Mouse (Mus musculus): ENCODE results near the gene Setd5. TPM values are rescaled to one million over a fixed set of nuclear protein-coding genes. Genes with fewer than 3 reads are reported as not detected.

The Setd5 gene
- 60.6 and 63.7 TPM in 2 replicates for polyA plus RNA-seq (2012; ENCODE audit: insufficient read depth, insufficient read length, missing spikeins)

DNA sequence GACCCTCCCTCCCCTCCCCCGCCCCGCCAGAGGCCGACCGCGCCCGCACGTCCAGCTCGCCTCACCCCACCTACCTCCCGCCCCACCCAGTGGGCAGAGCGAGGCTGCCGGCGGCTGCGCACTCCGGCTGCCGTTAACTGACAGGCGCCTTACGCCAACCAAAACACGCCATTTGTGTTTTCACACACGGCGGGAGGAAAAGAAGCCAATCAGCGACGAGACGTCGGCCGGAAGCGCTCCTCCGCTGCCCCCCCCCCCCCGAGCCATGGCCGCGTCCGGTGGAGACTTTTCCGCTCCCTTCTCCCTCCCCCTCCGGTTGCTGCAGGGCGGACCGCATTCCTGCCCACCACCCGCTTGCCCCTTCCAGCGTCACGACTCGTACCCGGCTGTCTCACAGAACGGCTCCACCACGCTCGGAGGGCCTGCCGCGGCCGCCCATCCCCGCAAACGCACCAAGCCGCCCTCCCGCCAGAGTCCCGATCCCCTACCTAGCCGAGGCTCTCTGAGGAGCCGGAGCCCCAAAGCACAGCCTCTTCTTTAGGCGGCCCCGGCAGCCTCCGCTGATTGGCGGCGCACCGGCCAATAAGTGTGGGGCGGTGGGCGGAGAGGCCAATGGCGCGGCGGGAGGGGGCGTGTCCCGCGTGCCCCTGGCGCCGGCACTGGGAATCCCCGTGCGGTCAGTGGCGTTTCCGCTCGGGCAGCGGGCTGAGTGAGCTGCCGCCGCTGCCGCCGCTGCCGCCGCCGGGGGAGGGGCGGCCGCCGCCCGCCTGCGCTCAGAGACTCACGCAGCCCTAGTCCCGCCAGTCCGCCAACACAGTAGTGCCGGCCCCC is at the start of gene Setd5:
Gene Setd5 (plus strand): TSS at position 680 of the 831 bp plus-strand sequence.
- H3K4me3 ChIP-seq (ENCODE audit: insufficient read depth, low read length): peak within 1 kb of the TSS; percentile 97
- TF ChIP-seq POLR2A (IDR thresholded peaks at IDR 0.05; ENCODE audit: borderline replicate concordance, low read depth, low read length) (0 out of 2 replicates have a peak, but pooled peaks have one; percentile 61), CTCF (IDR thresholded peaks at IDR 0.05; ENCODE audit: low read depth, low read length) (no peak)
- H3K4me1 ChIP-seq (ENCODE audit: control insufficient read depth, insufficient read depth, low read length): peaks cover 16% of the 10 kb centered on the region
- peak within 1 kb of the TSS; percentile 100 for H3K27ac ChIP-seq (ENCODE audit: insufficient read depth, low read depth, low read length)

DNA sequence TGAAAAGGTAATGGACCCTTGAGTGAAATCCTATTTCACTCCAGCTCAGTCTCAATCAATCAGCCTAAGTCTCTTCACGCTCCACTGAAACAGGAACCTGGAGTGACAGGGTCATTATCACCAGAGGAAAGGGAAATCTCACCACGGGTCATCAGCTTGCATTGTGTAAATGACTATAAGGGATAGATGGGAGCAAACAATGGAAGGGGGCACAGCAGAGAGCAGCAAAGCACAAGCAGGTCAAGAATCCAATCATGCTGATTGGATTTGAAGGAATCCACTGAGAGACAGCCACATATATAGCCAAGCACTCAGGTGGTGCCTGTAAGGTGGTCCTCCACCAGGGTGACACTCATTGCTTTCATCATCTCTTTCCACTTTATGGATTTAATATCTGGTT is 49.7 kb upstream of the Setd5 start:
- TF ChIP-seq CTCF (IDR thresholded peaks at IDR 0.05; ENCODE audit: low read depth, low read length) (no peak), POLR2A (IDR thresholded peaks at IDR 0.05; ENCODE audit: borderline replicate concordance, low read depth, low read length) (no peak)
- H3K4me3 ChIP-seq (ENCODE audit: insufficient read depth, low read length): no peak overlapping the region
- H3K27ac ChIP-seq (ENCODE audit: insufficient read depth, low read depth, low read length): no peak overlapping the region
- H3K4me1 ChIP-seq (ENCODE audit: control insufficient read depth, insufficient read depth, low read length): peaks cover 5% of the 10 kb centered on the region; the same call in 1 of the 2 replicates

DNA sequence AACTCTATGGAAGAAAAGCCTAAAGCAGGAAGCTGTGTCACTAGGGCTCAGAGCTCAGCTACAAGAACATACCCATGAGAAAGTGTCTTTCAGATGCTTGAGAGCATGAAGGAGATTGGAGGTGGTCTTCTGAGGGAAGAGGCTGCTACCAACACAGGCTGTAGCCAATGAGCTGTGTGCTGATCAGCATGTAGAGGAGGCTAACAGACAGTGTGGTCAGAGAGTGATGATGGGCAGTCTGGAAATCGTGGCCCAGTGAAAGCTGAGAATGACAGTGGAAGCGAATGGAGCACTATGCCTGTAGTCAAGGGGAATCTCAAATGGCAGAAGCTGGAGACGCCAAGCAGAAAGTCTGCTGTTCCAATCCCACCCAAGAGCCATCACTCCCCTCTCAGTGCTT is 48.2 kb upstream of the Setd5 start:
- H3K27ac ChIP-seq (ENCODE audit: insufficient read depth, low read depth, low read length): no peak overlapping the region
- TF ChIP-seq CTCF (IDR thresholded peaks at IDR 0.05; ENCODE audit: low read depth, low read length) (no peak), POLR2A (IDR thresholded peaks at IDR 0.05; ENCODE audit: borderline replicate concordance, low read depth, low read length) (no peak)
- H3K4me1 ChIP-seq (ENCODE audit: control insufficient read depth, insufficient read depth, low read length): peaks cover 9% of the 10 kb centered on the region; the same call in 1 of the 2 replicates
- no peak overlapping the region for H3K4me3 ChIP-seq (ENCODE audit: insufficient read depth, low read length)

DNA sequence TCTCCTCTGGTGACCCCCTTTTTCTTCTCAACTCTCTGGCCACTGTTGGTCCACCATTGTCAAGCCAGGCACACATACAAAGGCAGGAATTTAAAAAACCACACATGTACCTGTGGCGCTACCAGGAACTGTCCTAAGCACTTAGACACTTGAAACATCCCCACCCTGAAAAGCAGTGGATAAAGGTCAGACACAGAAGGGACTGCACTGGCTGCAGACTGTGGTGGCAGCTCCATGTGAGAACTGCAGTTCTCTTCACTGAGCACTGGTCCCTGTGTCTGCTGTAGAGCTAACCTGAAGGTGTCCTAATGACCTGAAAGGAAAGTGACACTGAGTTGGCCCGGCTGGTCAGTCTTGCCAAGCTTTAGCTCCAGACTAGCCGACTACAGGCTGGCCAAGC is 46.6 kb upstream of the Setd5 start:
- Histone ChIP-seq H3K4me3 (ENCODE audit: insufficient read depth, low read length) (no peak overlapping the region), H3K4me1 (ENCODE audit: control insufficient read depth, insufficient read depth, low read length) (peaks cover 13% of the 10 kb centered on the region), H3K27ac (ENCODE audit: insufficient read depth, low read depth, low read length) (no peak overlapping the region)
- no peak for TF ChIP-seq CTCF (IDR thresholded peaks at IDR 0.05; ENCODE audit: low read depth, low read length)
- TF ChIP-seq POLR2A (IDR thresholded peaks at IDR 0.05; ENCODE audit: borderline replicate concordance, low read depth, low read length): no peak

DNA sequence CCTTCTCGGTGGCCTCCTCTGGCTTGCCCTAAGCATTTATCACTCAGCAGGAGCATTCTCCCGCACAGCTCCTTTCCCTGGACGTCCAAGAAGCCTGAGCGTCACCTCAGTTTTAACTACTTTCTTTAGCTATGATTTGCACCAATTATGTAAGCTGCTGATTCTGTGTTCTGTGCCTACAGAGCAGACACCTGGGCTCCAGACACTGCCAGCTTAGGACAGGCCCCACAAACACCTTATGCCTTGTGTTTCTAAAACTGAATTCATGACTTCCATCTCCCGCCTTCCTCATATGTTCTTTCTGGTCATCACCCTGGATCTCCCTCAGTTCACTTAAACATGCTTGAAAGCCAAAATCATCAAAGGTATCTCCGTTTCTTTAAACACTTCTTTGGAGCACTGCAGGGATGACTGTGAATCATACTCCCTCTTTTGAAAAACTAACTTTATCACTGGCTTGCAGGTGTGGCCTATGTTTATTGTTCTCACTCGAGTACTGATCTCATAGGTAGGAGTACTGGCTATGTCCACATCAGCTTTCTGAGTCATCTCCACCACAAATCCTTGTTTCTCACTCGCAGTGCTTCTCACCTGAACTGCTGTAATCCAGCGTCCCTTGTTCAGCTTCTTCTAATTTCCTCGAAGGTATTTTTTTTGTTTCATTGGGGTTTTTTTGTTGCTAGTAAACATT is 46.0 kb upstream of the Setd5 start:
- no peak overlapping the region for H3K27ac ChIP-seq (ENCODE audit: insufficient read depth, low read depth, low read length)
- TF ChIP-seq POLR2A (IDR thresholded peaks at IDR 0.05; ENCODE audit: borderline replicate concordance, low read depth, low read length): no peak
- TF ChIP-seq CTCF (IDR thresholded peaks at IDR 0.05; ENCODE audit: low read depth, low read length): no peak
- H3K4me3 ChIP-seq (ENCODE audit: insufficient read depth, low read length): no peak overlapping the region
- H3K4me1 ChIP-seq (ENCODE audit: control insufficient read depth, insufficient read depth, low read length): peaks cover 15% of the 10 kb centered on the region

DNA sequence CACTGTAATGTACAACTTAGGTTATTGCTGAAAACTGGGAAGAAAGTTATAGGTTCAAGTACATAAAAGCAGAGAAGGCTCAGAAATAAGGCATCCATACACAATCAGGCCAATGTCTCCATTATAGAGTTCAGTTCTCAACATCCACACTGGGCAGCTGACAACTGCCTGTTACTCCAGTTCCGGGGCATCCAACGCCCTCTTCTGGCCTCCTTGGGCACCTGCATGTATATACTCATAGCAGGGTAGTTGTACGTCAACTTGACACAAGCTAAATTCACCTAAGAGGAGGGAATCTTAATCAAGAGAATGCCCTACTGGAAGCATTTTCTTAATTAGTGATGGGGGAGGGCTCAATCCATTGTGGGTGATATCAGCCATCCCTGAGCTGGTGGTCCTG is 45.0 kb upstream of the Setd5 start:
- no peak for TF ChIP-seq CTCF (IDR thresholded peaks at IDR 0.05; ENCODE audit: low read depth, low read length)
- TF ChIP-seq POLR2A (IDR thresholded peaks at IDR 0.05; ENCODE audit: borderline replicate concordance, low read depth, low read length): no peak
- peaks cover 15% of the 10 kb centered on the region for H3K4me1 ChIP-seq (ENCODE audit: control insufficient read depth, insufficient read depth, low read length)
- no peak overlapping the region for H3K4me3 ChIP-seq (ENCODE audit: insufficient read depth, low read length)
- H3K27ac ChIP-seq (ENCODE audit: insufficient read depth, low read depth, low read length): no peak overlapping the region

DNA sequence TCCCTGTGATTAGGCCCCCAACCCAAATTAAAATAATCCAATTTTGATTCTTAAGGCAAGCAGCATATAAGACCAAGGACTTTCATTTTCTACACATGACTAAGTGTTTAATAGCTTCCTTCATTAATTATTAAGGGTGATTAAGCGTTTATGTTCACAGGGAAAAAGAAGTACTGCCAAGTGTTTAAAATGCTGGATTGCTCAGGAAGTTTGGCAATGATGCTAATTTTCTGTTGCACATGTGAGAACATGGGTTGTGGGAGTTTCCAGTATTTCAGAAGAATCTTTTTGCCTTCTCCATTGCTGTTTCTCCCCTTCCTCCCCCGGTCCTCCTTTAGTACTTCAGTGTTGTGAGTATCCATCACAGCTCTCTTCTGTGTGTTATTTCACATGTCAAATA is 44.0 kb upstream of the Setd5 start:
- no peak overlapping the region for H3K27ac ChIP-seq (ENCODE audit: insufficient read depth, low read depth, low read length)
- H3K4me1 ChIP-seq (ENCODE audit: control insufficient read depth, insufficient read depth, low read length): peaks cover 15% of the 10 kb centered on the region
- H3K4me3 ChIP-seq (ENCODE audit: insufficient read depth, low read length): no peak overlapping the region
- no peak for TF ChIP-seq CTCF (IDR thresholded peaks at IDR 0.05; ENCODE audit: low read depth, low read length)
- TF ChIP-seq POLR2A (IDR thresholded peaks at IDR 0.05; ENCODE audit: borderline replicate concordance, low read depth, low read length): no peak

DNA sequence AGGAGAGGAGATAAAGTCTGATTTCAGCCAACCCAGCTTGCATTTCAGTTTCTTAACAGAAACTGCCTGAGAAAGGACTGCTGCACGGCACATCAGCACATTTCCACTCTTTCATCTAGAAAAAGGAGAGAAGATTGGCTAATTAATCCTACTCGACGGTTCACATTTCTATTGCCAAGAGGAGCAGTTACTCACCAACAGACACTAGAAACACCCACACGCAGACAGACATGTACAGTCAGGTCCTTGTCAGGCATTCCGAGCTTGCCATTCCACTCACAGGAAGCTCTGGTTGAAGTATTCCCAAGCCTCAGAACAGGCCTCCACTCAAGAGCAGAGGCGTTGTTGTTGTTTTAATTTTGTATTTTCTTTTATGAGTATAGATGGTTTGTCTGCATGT is 42.7 kb upstream of the Setd5 start:
- H3K4me1 ChIP-seq (ENCODE audit: control insufficient read depth, insufficient read depth, low read length): peaks cover 15% of the 10 kb centered on the region
- H3K27ac ChIP-seq (ENCODE audit: insufficient read depth, low read depth, low read length): no peak overlapping the region
- TF ChIP-seq POLR2A (IDR thresholded peaks at IDR 0.05; ENCODE audit: borderline replicate concordance, low read depth, low read length) (no peak), CTCF (IDR thresholded peaks at IDR 0.05; ENCODE audit: low read depth, low read length) (no peak)
- no peak overlapping the region for H3K4me3 ChIP-seq (ENCODE audit: insufficient read depth, low read length)

DNA sequence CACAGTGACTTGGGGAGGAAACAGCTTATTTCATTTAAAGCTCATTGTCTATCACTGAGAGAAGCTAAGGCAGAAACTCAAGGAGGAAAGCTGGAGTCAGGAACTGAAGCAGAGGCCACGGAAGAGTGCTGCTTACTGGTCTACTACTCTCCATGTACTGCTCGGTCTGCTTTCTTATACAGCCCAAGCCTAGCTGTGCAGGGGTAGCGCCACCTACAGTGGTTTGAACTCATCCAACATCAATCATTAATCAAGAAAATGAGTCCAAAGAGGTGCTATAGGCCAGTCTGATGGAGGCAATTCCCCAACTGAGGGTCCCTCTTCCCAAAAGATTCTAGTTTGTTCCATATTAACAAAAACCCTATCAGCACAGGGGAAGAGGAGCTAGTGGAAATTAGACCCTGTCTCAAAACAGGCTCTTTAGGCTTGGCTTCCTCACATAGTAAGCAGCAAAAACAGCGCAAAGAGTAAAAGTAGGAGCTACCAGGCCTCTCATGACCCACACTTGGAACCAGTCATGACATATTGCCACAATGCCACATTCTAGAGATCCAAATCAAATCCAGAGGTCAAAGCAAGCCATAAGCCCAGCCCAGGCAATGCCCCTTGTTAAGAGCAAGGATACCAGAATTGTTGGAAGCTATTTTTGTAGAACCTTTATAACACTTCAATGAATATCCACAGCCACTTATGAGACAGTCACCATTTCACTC is 40.5 kb upstream of the Setd5 start:
- no peak for TF ChIP-seq CTCF (IDR thresholded peaks at IDR 0.05; ENCODE audit: low read depth, low read length)
- no peak for TF ChIP-seq POLR2A (IDR thresholded peaks at IDR 0.05; ENCODE audit: borderline replicate concordance, low read depth, low read length)
- no peak overlapping the region for H3K4me3 ChIP-seq (ENCODE audit: insufficient read depth, low read length)
- H3K27ac ChIP-seq (ENCODE audit: insufficient read depth, low read depth, low read length): no peak overlapping the region
- H3K4me1 ChIP-seq (ENCODE audit: control insufficient read depth, insufficient read depth, low read length): peaks cover 21% of the 10 kb centered on the region
